Mouse (Mus musculus) retina, adult 2 months (tissue): ENCODE results near the gene H2-M2.
"Not testable (repeated sequence)": the region's sequence is repeated elsewhere in the genome, so short reads cannot be mapped to it uniquely, and the experiment has no call there.

Experiments used
- DNase-seq: peaks from one replicate; pipeline ENCODE4 v3.0.0-alpha.2; 2012; ENCODE audit warnings: low read depth, low spot score

Gene H2-M2

GRCm38 (mm10) chr17:37483452-37483851 lies at the start of gene H2-M2:
Gene H2-M2, minus strand, starts transcription at chr17:37483552.
- DNase-seq = no peak

- not testable (repeated sequence) for DNase-seq
These were observed 42.1 kb upstream of the H2-M2 start for GRCm38 (mm10) chr17:37525427-37525826.

GRCm38 (mm10) chr17:37524612-37525011 lies 41.3 kb upstream of the H2-M2 start:
- not testable (repeated sequence) for DNase-seq

- no peak for DNase-seq
These were observed 24.4 kb upstream of the H2-M2 start, which contains the start of gene Olfr111 for GRCm38 (mm10) chr17:37507730-37508129. Gene Olfr111, plus strand, starts transcription at chr17:37508030.

DNA sequence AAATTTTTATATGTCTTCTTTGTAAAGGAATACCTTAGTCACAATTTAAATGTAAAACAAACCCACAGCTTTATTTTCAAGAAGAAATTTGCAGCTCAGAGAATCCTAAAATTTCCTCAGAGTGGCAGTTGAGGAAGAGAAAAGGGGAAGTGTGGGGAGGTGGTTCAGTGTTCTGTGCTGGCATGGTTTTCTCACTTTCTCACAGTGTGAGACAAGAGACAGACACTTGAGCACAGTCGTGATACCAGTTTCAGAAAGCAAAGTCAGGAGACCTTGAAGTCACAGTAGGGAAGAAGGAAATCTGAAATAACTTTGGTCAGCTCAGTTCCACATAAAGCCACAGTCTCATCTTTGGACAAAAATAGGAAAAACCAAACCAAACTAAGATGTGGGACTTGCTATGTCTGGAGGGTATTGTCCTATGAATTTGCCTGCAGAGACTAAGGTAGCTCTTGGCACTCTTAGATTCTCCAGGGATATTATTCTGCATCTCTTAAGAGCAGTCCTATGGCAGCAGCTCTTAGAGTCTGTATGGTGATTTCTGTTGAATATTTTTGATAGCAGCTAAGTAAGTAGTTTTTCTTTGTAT lies 8.7 kb upstream of the H2-M2 start, which contains the start of gene Olfr110:
Gene Olfr110 (plus strand): TSS at position 539 of the 589 bp plus-strand sequence.
- DNase-seq = no peak

DNA sequence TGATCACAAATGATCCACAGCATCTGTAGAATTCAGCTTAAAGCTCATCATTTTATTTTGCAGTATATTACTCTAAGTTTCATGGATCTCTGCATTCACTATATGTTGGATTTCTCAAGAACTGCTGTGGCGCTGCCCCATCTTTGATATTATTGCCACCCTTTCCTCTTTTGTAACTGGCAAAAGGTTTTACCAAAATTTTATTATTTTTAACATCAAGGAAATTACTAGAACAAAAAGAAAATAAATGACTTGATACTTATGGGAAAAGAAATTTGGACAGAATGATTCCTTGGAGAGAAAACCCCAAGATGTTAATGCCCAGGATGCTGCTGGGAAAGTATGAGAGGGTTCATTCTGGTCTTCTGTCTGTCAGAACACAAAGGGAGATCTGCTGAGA lies 24.7 kb downstream of the H2-M2 start, which contains the start of gene Olfr109:
Gene Olfr109 (plus strand): TSS at position 301 of the 400 bp plus-strand sequence.
- DNase-seq = no peak

- no peak for DNase-seq
These were observed 38.2 kb downstream of the H2-M2 start, which contains the start of gene Olfr108 for GRCm38 (mm10) chr17:37445180-37445579. Gene Olfr108, plus strand, starts transcription at chr17:37445480.
